Mouse (Mus musculus): ENCODE data around the gene Rps21.

Gene Rps21

DNA sequence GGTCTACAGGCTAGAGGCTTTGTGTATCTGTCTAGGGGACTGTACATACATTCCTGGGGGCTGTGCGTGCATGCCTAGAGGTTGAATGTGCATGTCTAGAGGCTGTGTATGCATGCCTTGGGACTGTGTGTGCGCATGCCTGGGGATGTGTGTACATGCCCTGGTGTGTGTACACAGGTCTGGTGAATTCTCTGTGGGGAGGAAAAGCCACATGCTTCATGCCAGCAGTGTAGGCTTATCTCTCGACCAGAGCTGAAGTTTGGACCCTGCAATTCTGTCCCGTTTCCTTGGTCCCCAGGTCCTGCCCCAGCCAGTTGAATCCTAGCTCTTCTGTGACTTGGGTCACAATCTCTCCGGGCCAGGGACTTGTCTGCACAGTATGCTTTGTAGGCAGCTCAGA is 34.4 kb downstream of the Rps21 start:
- DNase-seq (ENCODE audit: low read depth), result no peak

DNA sequence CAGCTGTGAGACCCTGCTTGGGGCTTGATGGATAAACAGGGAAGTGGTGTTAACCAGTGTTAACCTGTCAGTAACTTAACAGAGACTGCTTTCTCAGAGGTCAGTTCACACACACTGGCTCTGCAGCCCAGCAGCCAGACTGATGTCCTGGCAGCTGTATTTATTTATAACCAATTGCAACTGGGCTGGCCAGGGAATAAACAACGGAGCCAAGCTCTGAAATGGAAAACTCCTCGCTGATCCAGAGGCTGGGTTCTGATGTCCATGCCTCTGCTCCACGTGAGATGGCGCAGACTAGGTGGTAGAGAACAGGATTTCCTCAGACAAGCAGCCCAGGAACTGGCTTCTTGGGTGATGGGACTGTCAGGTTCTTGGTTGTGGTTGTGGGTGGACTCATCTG is 34.8 kb downstream of the Rps21 start:
- DNase-seq (ENCODE audit: low read depth), result no peak

DNA sequence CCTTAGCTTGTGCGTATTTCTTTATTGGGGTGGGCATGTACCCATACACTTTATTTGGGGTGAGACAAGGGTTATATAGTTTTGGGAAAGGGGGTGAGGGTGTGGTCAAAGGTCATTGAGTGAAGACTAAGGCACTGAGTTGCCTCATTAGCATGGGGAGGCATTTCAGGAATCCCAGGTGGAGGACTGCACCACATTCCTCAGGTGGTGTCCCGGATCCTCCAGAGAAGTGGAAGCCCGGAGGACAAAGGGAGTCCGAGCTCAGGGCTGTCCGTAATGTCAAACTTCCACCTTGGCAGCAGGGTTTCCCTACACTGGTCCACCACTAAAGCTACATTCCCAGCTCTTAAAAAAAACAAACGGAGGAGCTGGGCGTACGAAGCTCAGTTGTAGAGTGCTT is 35.7 kb downstream of the Rps21 start:
- DNase-seq (ENCODE audit: low read depth), result no peak

DNA sequence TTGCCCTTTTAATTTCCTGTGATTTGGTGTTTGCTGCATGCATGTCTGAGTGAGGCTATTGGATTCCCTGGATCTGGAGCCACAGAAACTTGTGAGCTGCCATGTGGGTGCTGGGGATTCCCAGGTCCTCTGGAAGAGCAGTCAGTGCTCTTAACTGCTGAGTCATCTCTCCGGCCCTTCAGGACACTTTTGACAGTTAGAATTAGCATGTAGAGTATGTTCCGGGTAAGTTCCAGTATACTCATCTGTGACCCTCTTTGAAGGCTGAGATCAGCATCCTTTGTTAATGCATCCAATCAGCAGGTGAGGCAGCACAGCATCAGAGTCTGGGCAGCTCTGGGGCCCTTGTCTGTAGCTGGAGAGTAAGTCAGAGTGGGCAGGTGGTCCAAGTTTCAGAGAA is 43.1 kb downstream of the Rps21 start:
- no peak for DNase-seq (ENCODE audit: low read depth)

DNA sequence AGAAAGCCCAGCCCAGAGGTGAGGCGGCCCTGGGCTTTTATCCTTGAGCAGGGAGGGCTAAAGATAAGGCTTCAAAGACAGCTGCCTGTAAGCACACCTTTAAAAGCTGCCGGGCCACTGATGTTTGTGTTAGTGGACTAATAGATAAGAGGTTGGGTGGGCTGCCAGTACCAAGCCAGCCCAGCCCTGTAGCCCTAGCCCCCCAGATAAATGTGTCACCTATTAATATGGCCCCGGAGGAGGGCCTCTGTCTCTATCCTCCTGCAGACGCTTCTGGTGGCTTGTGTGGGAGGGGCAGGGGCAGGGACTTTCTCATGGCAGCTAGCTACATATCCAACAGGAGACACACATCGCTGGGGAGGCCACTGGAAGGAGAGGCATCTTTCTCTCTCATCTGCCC is 43.6 kb downstream of the Rps21 start:
- DNase-seq (ENCODE audit: low read depth), result no peak

DNA sequence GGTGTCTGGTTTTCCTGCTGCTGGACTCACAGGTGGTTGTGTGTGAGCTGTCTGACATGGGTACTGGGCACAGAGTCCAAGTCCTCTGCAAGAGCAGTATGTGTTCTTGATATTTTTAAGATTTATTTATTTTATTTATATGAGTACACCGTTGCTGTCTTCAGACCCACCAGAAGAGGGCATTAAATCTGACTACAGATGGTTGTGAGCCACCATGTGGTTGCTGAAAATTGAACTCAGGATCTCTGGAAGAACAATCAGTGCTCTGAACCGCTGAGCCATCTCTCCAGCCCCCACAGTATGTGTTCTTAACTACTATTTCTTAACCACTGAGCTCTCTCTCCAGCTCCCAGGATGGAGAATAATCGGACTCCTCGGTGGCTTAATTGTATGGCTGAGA is 45.0 kb downstream of the Rps21 start:
- DNase-seq (ENCODE audit: low read depth), result no peak

DNA sequence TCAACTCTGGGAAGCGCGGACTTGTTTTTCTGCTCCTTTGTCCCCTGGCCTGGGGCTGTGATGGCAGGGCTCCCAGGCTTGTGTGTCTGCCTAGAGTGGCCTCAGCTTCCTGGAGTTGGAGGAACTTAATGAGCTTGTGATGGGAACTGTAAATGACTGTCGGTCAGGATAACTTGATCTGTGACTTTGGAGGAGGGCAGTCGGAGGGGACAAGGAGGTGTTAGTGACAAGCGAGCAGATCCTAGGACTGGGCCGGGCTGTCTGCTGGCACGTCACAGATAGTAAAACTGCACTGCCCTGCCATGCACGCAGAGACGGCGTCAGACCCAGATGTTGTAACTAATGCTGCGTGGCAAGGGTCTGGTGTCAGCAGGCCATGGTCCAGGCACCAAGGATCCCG is 46.3 kb downstream of the Rps21 start:
- DNase-seq (ENCODE audit: low read depth), result no peak

DNA sequence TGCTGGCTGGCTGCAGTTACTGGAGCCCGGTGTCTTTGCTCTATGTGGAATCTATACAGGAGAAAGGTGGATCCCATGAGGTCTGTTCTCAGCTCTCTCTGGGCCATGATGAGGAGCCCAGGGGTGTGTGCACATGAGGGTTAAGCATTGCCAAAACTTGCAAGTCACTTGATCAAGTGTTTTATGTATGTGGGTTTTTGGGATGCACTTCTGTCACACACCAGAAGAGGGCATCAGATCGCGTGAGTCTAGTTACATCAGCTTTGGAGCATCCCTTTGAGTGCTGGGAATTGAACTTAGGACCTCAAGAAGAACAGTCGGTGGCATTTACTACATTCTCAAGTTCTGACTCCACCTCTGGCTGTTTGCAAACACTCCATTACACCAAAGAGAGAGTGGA is 47.4 kb downstream of the Rps21 start:
- no peak for DNase-seq (ENCODE audit: low read depth)

DNA sequence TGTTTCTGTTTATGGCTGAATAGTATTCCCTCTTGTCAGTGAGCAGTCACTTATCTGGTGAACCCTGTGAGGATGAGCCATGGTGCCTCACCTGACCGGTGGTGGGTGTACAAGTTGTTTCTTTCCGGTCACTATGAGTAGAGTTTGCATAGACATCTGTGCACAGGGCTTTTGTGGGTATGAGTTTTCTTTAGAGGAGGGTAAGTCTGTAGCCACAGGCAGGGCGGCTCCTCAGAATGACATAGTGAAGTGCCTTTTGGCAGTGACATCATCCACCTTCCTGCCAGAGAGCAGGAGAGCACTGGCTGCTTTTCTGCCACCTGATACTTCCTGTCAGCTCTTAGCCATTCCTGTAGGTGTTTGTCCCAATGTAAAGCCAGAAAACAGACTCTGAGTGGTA is 48.3 kb downstream of the Rps21 start:
- DNase-seq (ENCODE audit: low read depth), result no peak

DNA sequence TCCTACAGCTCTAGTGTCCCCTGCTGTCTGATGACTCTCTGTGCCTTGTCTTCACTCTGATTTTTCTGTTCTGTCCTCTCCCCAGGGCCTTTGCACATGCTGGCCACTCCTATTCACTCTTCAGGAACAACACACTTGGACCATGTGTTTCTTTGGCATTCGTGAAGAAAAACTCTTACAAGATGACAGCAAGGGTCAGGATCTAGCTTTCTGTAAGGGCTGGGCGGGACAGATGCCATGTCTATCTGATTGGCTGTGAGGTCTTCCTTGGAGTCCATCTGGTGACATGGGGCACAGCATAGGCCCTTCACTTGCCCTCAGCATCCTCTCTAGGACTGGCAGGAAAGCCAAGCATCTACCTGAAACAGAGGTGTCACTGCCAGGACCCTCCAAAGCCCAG is 48.8 kb downstream of the Rps21 start:
- no peak for DNase-seq (ENCODE audit: low read depth)

DNA sequence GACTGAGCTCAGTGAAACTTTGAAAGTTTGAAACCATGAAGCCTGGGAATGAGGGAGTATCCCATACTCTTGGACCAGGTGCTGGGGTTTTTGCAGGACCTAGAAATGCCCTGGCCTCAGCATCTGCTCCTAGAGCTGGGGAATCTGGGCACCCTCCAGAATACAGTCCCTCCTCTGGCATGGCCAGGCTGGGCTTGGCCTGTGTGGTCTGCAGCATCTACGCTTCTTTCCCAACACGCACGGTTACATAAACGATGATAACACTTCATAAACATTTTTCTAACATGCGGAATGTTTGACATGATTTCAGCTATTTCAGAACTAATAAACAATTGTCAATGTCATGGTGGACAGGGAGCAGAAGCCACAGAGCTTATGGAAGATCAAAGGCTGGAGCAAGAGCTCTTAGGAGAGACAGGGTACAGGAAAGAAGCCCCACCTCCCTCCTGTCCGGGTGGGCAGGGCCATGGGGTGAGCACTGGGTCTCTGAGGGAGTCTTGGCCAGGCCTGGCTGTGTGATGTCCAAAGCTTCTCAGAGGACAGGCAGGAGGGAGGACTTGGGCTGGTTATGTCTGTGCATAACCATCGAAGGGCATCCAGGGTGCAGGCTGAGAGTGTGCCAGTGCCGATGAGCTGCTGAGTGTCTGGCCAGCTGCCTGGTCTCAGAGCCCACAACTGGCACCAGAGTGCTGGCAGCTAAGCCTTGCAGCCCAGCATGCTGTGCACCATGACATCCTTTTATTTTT is 49.4 kb downstream of the Rps21 start:
- no peak for DNase-seq (ENCODE audit: low read depth)

DNA sequence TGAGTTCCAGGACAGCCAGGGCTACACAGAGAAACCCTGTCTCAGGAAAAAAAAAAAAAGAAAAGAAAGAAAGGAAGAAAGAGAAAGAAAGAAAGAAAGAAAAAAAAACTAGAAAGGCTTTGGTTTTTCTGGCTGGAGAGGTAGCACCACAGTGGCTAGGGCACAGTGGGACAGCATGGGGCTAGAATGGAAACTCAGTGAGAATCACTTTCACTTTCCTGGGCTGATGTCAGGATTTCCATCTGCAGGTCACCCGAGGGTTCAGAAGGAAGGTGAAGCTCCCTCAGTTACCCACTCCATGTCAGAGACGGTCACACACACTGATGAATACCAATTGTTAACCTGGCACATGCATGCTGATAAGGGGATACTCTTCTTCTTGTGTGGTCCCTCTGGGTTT is 50.5 kb downstream of the Rps21 start:
- DNase-seq (ENCODE audit: low read depth), result no peak

Measured in c-Kit-positive CD71-negative TER-119-negative erythroid progenitor cells, embryonic 14.5 days (primary cell).